Mouse (Mus musculus) olfactory bulb, adult 2 months (tissue): ENCODE measurements around the gene Bdh1. TPM values are rescaled to one million over a fixed set of nuclear protein-coding genes. Genes with fewer than 3 reads are reported as not detected.

ENCODE experiments used
- H3K27ac ChIP-seq: fragments of 200-500 bp; 2 replicates; pipeline ENCODE4 v1.5.1; 2012; ENCODE audit warnings: low read depth, low read length; ENCODE audit not compliant: insufficient read depth
- H3K4me1 ChIP-seq: fragments of 200-500 bp; 2 replicates; pipeline ENCODE4 v1.6.1; 2012; ENCODE audit warnings: low read length; ENCODE audit not compliant: control insufficient read depth, insufficient read depth
- H3K4me3 ChIP-seq: fragments of 200-500 bp; 2 replicates; pipeline ENCODE4 v1.5.1; 2012; ENCODE audit warnings: mild to moderate bottlenecking, low read depth, low read length, moderate library complexity; ENCODE audit not compliant: insufficient read depth
- CTCF ChIP-seq: fragments of 200-500 bp; IDR thresholded peaks from 2 replicates; pipeline ENCODE4 v1.5.1; 2012; ENCODE audit warnings: low read depth, mild to moderate bottlenecking, low read length, moderate library complexity; ENCODE audit not compliant: insufficient read depth
- POLR2A ChIP-seq: fragments of 200-500 bp; IDR thresholded peaks from 2 replicates; pipeline ENCODE4 v1.6.1; 2012; ENCODE audit warnings: mild to moderate bottlenecking, low read depth, low read length, moderate library complexity; ENCODE audit not compliant: insufficient read depth
- WGBS: fragments of 180-500 bp; shearing (Covaris S2); methylation state at CpG from one replicate; pipeline ENCODE4 v1.1.7; 2018; 5-methylcytosine and 5-hydroxymethylcytosine counted together
- polyA plus RNA-seq: library from polyadenylated mRNA; stranded (reverse); fragments of >200 nt; gene quantifications from 2 replicates; pipeline ENCODE4 v1.2.4, GENCODE M21; 2012; ENCODE audit warnings: low replicate concordance; ENCODE audit not compliant: missing spikeins, insufficient read depth, insufficient read length

Gene Bdh1
- polyA plus RNA-seq, 1 experiment, result not detected

- no peak for TF ChIP-seq CTCF
- H3K4me1 ChIP-seq, result peaks cover 18% of the 10 kb centered on the region
- H3K27ac ChIP-seq, result no peak overlapping the region
- 70% methylated on average over 6 of the region's 6 CpGs for WGBS
- no peak overlapping the region for H3K4me3 ChIP-seq
Observed at GRCm38 (mm10) chr16:31493550-31493965, 71.5 kb downstream of the Bdh1 start.

DNA sequence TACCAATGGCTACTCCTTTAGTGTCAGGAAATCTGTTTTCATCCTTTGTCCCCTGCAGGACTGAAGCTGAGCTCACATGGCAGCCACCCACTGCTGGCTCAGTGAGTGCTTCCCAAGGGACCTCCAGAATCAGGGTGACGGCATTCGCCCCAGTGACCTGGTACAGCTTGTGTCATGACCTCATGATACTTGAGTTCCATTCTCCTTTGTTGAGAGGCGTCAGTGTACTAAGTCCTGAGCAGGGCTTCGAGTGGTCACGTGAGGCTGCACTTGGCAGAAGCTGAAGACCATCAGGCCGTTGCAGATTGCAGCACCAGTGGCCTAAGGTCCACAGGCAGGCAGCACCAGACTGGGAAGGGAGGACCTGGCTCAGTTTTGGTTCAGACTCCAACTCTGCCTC, 71.9 kb downstream of the Bdh1 start:
- H3K27ac ChIP-seq, result no peak overlapping the region
- 69% methylated on average over 6 of the region's 6 CpGs for WGBS
- peaks cover 16% of the 10 kb centered on the region for H3K4me1 ChIP-seq
- TF ChIP-seq POLR2A (no peak), CTCF (no peak)
- no peak overlapping the region for H3K4me3 ChIP-seq

GRCm38 (mm10) chr16:31495356-31495755, 73.3 kb downstream of the Bdh1 start:
- 89% methylated on average over 7 of the region's 7 CpGs for WGBS
- Histone ChIP-seq H3K4me1 (peaks cover 19% of the 10 kb centered on the region), H3K4me3 (no peak overlapping the region), H3K27ac (no peak overlapping the region)
- TF ChIP-seq POLR2A (no peak), CTCF (no peak)

DNA sequence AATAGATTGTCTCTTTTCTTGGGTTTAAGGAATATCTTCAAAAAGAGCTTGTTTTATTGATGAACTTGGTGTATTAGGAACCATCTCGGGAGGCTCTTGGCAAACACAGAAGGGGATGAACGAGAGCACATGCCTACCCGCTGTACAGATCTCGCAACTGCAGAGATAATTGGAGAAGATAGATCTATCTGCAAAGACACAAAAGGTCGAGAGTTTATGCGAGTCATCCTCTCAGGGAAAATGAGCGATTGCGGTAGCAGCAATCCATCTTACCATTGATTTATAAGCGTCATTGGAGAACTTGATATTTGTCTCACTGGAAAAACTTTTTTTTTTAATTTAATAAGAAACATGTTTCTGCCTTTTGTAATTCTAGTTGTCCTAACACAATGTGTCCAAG, 73.7 kb downstream of the Bdh1 start:
- TF ChIP-seq CTCF (no peak), POLR2A (no peak)
- Histone ChIP-seq H3K4me3 (no peak overlapping the region), H3K27ac (no peak overlapping the region), H3K4me1 (peaks cover 22% of the 10 kb centered on the region)
- 88% methylated on average over 9 of the region's 9 CpGs for WGBS

DNA sequence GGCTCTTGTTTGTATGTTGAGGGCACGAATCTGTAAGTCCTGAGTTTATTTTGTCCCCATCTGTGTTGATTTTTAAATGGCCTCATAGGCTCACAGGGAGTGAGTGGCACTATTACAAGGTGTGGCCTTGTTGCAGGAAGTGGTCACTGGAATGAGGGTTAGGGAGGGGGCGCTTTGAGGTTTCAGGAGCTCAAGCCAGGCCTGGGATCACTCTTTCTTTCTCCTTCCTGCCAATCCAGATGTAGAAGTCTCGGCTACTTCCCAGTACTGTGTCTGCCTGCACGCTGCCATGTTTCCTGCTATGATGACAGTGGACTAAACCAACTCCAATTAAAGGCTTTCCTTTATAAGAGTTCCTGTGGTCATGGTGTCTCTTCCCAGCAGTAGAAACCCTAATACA, 76.3 kb downstream of the Bdh1 start:
- WGBS, result 93% methylated on average over 4 of the region's 4 CpGs
- H3K4me3 ChIP-seq, result no peak overlapping the region
- no peak overlapping the region for H3K27ac ChIP-seq
- H3K4me1 ChIP-seq, result peaks cover 8% of the 10 kb centered on the region
- TF ChIP-seq POLR2A (no peak), CTCF (no peak)

GRCm38 (mm10) chr16:31499021-31499420, 76.9 kb downstream of the Bdh1 start:
- TF ChIP-seq CTCF, result no peak
- TF ChIP-seq POLR2A, result no peak
- peaks cover 10% of the 10 kb centered on the region for H3K4me1 ChIP-seq
- H3K4me3 ChIP-seq, result no peak overlapping the region
- 97% methylated on average over 6 of the region's 6 CpGs for WGBS
- H3K27ac ChIP-seq, result no peak overlapping the region

DNA sequence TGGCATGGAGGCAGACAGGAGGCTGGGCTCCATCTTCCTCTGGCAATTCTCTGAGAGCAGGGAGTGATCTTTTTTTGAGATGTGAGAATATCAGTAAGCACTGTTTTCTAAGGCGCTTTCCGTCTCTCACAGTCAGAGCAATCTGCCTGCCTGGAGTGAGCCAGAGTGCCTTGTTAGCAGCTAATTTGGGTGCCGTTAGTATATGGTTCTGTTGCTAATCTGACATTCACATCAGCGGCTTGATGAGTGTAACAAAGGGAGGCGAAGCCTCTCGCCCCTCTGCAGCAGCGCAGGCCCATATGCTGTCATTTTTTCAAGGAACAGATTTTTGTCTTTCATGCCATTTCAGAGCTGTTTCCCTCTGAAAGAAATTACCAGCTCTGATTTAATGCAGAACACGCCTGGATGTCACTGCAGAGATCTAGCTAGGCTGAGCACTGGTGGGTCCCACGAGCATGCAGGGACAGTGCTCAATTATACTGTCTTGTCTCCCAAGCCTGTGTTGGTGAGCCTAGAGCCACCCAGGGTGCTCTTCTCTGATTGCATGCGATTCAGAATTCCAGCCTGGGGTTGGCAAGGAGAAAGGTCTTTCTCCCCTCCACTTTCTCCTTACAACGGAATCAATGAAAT, 77.7 kb downstream of the Bdh1 start:
- Histone ChIP-seq H3K4me3 (no peak overlapping the region), H3K4me1 (peaks cover 10% of the 10 kb centered on the region), H3K27ac (no peak overlapping the region)
- 54% methylated on average over 11 of the region's 11 CpGs for WGBS
- TF ChIP-seq CTCF, result no peak
- TF ChIP-seq POLR2A, result no peak

GRCm38 (mm10) chr16:31500532-31500931, 78.5 kb downstream of the Bdh1 start:
- TF ChIP-seq CTCF (no peak), POLR2A (no peak)
- 82% methylated on average over 3 of the region's 3 CpGs for WGBS
- Histone ChIP-seq H3K4me3 (no peak overlapping the region), H3K4me1 (peaks cover 10% of the 10 kb centered on the region), H3K27ac (no peak overlapping the region)

GRCm38 (mm10) chr16:31500969-31501750, 79.1 kb downstream of the Bdh1 start:
- Histone ChIP-seq H3K4me1 (peaks cover 10% of the 10 kb centered on the region), H3K27ac (no peak overlapping the region), H3K4me3 (no peak overlapping the region)
- WGBS, result 90% methylated on average over 14 of the region's 14 CpGs
- TF ChIP-seq POLR2A (no peak), CTCF (no peak)
